Mouse (Mus musculus) CD8-positive naive resting alpha-beta T cell, adult 57 days (primary cell): Measurements from ENCODE around the gene Slc24a3. TPM values are rescaled to one million over a fixed set of nuclear protein-coding genes. Genes with fewer than 3 reads are reported as not detected.

Source experiments
- total RNA-seq: library from RNA; stranded (reverse); gene quantifications from one replicate; pipeline ENCODE4 v1.2.4, GENCODE M21; 2023

Gene Slc24a3
- total RNA-seq = not detected

GRCm38 (mm10) chr2:145167664-145168360 is at the start of gene Slc24a3:
Gene Slc24a3, plus strand, starts transcription at chr2:145167754.

GRCm38 (mm10) chr2:145675142-145675755 is 507.7 kb downstream of the Slc24a3 start, which contains the start of gene Rin2:
Gene Rin2, plus strand, starts transcription at chr2:145675215.

